Mouse (Mus musculus): ENCODE results near the gene Epb41l4b. TPM values are rescaled to one million over a fixed set of nuclear protein-coding genes. Genes with fewer than 3 reads are reported as not detected.

Epb41l4b gene
- 18.2 TPM for polyA plus RNA-seq (2015; fragmentation: Illumina TruSeq; extraction: RNeasy Lipid Tissue Mini Kit (QIAGEN cat#74804); ENCODE audit: low read depth, low replicate concordance)

DNA sequence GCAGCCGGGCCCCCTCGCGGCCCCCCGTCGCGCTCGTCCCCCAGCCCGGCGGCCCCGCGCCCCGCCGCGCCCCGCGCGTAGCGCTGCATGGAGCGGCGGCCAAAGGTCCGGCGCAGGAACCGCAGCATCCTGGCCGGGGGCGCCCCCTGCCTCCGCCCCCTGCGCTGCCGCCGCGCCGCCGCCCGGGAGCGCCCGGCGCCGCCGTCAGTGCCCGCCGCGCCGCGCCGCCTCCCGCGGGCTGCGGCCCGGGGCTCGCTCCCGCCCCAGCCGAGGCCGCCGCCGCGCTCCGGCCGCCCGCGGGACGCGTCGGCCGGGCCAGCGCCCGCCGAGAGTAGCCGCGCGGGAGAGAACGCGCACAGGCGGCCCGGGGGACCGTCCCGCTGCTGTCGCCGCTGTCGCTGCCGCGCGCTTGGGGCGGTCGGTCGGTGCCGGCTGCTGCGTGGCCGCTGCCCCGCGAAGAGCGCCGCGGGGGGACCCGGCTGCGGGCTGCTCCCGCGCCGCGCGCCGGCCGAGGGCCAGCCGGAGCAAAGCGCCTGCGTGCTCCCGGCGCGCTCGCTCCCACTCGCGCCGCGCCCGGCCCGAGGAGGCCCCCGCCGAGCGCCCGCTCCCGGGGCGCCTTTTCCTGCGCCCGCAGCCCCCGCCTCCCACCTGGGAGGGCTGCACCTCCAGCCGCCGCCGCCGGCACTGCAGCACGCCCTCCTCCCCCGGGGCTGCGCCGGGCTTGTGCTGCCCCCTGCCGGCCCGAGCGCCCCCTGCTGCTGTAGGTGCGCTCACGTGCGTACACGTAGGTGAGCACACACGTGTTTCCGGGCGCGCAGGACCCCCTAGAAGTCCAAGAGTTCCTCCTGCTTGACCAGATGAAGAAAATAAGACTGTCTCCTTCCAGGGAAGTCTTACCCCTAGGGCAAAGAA lies at the start of gene Epb41l4b:
Epb41l4b (minus strand) TSS at position 412 of the 912 bp plus-strand sequence.

DNA sequence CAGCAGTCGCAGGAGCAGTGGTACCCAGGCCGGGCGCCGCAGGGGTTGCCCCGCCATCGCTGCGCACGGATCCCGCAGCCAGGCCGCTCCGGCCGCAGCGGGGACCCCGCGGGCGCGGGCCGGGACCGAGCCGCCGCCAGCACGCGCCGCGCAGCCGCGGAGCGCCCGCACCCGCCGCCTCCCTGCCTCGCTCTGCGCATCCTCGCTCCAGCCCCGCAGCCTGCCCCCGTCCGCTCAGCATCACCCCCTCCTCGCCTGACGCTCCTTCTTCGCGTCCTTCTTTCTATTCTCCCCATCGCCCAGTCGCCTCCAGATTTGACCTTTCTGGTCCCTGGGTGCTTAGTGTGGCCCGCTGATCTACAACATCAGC lies 153.0 kb downstream of the Epb41l4b start, which contains the start of gene Frrs1l:
Frrs1l (minus strand) TSS at position 177 of the 370 bp plus-strand sequence.

DNA sequence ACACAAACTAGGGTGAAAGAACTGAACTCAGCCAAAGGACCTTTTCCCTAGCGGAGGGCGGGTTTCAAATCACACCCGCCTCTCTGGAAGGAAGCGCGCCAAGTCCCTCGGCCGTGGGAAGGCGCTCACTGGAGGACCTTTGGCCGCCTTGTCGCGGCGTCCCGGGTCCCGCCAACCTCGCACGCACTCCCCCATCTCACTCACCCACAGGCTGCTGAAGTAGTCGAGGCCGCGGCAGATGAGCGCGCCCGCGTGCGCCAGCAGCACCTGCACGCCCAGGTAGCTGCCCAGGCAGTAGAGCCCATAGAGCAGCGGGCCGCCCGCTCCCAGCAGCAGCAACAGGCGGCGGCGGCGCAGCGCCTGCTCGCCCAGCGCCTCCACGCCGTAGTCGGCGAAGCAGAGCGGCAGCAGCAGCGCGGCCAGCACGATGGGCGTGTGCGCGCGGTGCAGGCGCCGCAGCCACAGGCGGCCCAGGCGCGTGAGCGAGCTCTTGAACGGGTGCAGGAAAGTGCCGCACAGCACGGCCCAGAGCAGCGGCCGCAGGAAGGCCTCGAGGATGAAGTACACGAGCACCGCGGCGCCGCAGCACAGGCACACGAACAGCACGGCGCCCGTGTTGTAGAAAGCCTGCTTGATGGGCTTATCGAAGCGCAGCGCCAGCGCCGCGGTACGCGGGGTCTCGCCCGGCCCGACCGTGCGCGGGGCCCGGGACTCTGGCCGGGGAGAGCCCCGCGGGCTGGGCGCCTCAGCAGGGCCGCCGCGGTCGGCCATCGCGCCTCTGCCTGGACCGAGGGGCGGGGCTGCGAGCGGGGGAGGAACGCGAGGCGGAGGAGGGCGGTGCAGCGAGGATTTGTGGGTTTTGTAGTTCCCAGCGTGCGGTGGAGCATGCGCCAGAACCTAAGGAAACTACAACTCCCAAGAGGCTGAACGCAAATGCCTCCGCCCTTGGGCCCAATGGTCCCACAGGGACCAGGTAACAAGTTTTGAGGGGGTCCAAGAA lies 196.3 kb downstream of the Epb41l4b start, which contains the start of gene Tmem245:
Tmem245 (minus strand) TSS at position 797 of the 1,000 bp plus-strand sequence.

Other genes with a start within 250 kb of the Epb41l4b start
- gene Tmem245, start 196.0 kb downstream of the Epb41l4b start, polyA plus RNA-seq (2015; fragmentation: Illumina TruSeq; extraction: RNeasy Lipid Tissue Mini Kit (QIAGEN cat#74804); ENCODE audit: low read depth, low replicate concordance): 15.0 TPM
- gene Frrs1l, start 153.0 kb downstream of the Epb41l4b start, polyA plus RNA-seq (2015; fragmentation: Illumina TruSeq; extraction: RNeasy Lipid Tissue Mini Kit (QIAGEN cat#74804); ENCODE audit: low read depth, low replicate concordance): 130 TPM
- 32.1 TPM for gene Ptpn3, start 158.4 kb upstream of the Epb41l4b start, polyA plus RNA-seq (2015; fragmentation: Illumina TruSeq; extraction: RNeasy Lipid Tissue Mini Kit (QIAGEN cat#74804); ENCODE audit: low read depth, low replicate concordance)

Measured in brain, adult 10 weeks (tissue).